Comparison of ENCODE assay signal across 9 mouse cellular contexts in the genomic region with DNA sequence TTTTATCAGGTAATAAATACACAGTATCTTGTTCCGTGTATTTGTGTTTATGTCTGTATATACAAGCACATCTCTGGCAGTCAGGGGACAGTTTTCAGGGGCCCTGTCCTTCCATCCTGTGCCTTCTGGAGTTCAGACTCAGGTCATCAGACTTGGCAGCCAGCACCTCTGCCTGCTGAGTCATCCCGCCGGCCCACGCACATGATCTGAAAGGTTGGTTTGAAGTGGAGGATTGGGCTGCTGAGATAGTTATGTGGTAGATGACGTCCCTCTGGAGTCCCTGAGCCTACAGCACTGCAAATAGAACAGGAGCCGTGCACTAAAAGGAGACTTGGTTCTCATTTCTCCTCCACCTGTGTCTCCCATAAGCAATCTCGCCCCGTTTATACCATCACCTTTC. TPM values are rescaled to one million over a fixed set of nuclear protein-coding genes. Genes with fewer than 3 reads are reported as not detected.
DNase-seq lines count a peak whose midpoint lies in the region; ATAC-seq and TF ChIP-seq lines count a peak whose summit lies in the region.
"Had no signal": no experiment of that assay in that cellular context is flagged by ENCODE, and none has a peak within 500 bp of the region (broad histone marks: within the 10 kb centered on the region; RNA-seq: fewer than 3 reads in every experiment).

No protein-coding gene starts in this region.

- TF ChIP-seq CTCF in MEL (IDR thresholded peaks at IDR 0.05 in 2 of 3, conservative IDR thresholded peaks at IDR 0.05 in 1 of 3; ENCODE audit: control insufficient read depth in 1 of 3, insufficient read depth in 1 of 3, low read depth in 2 of 3, low read length in 3 of 3, poor library complexity in 1 of 3, severe bottlenecking in 1 of 3) = no peak

- H3K4me1 ChIP-seq in MEL (ENCODE audit: control insufficient read depth in 1 of 2, insufficient read depth in 2 of 2, low read length in 2 of 2) = peaks cover 11 to 12% of the 10 kb centered on the region in 2 experiments
- peaks cover 7% of the 10 kb centered on the region; the same call in 1 of the 2 replicates for H3K4me1 ChIP-seq in hindbrain, embryonic 13.5 days (replicated peaks)

- H3K36me3 ChIP-seq in MEL (ENCODE audit: control insufficient read depth in 1 of 2, insufficient read depth in 2 of 2, low read length in 2 of 2) = peaks cover 15 to 21% of the 10 kb centered on the region in 2 experiments
- H3K36me3 ChIP-seq in hindbrain, embryonic 13.5 days = peaks cover 60% of the 10 kb centered on the region

- WGBS in hindbrain, embryonic 13.5 days = 88% methylated on average over 8 of the region's 8 CpGs

- no peak for TF ChIP-seq POLR2A in MEL (IDR thresholded peaks at IDR 0.05; ENCODE audit: control insufficient read depth in 1 of 2, insufficient read depth in 1 of 2, low read depth in 1 of 2, low read length in 2 of 2, poor library complexity in 1 of 2)

- intact Hi-C loops in gastrocnemius, postnatal 14 days (cut with DNase I; ENCODE audit: low total_unique reads) = loop anchor here (5.0 to 10.0 kb wide), 2 partner anchors 49 to 344 kb away; no protein-coding TSS in a partner anchor

- no peak overlapping the region for H3K4me3 ChIP-seq in MEL (ENCODE audit: control insufficient read depth in 1 of 2, insufficient read depth in 1 of 2, low read depth in 2 of 2, low read length in 2 of 2)
- no peak overlapping the region for H3K4me3 ChIP-seq in hindbrain, embryonic 13.5 days

- DNase-seq in cerebellum, postnatal 25 days = peak; percentile 27 to 50
- no peak for DNase-seq in cerebellum, postnatal 4 days (ENCODE audit: low spot score in 2 of 2)
- peak; percentile 92 for DNase-seq in MEL (ENCODE audit: low read depth, low spot score)
- peak; percentile 28 for DNase-seq in gastrocnemius, postnatal 14 days
- peak; percentile 56 for DNase-seq in kidney, postnatal 10 days
- no peak for DNase-seq in layer of hippocampus, adult 8-10 months (ENCODE audit: low spot score in 2 of 2)
- DNase-seq in neural tube, embryonic 10.5 days (ENCODE audit: extremely low spot score, low spot score) = no peak

- no peaks in the 10 kb centered on the region for H3K9me3 ChIP-seq in MEL (replicated peaks; ENCODE audit: insufficient read depth, low read length)
- H3K9me3 ChIP-seq in hindbrain, embryonic 13.5 days = no peaks in the 10 kb centered on the region

- no peak for TF ChIP-seq RAD21 in MEL (IDR thresholded peaks at IDR 0.05; ENCODE audit: low read depth, low read length)

- peak overlapping the region; percentile 81 for H3K27ac ChIP-seq in MEL (ENCODE audit: control insufficient read depth, low read depth, low read length)
- no peak overlapping the region for H3K27ac ChIP-seq in hindbrain, embryonic 13.5 days

- no peaks in the 10 kb centered on the region for H3K79me2 ChIP-seq in MEL (ENCODE audit: control insufficient read depth, insufficient read depth, low read length, poor library complexity)

- peak; percentile 53 to 77 for TF ChIP-seq EP300 in MEL (IDR thresholded peaks at IDR 0.05; ENCODE audit: low read depth in 1 of 2, low read length in 2 of 2)

- H3K27me3 ChIP-seq in MEL (ENCODE audit: control insufficient read depth in 1 of 2, insufficient read depth in 2 of 2, low read length in 2 of 2) = no peaks in the 10 kb centered on the region
- no peaks in the 10 kb centered on the region for H3K27me3 ChIP-seq in hindbrain, embryonic 13.5 days
- H3K27me3 ChIP-seq: CH12.LX had no signal

- H3K4me2 ChIP-seq in hindbrain, embryonic 13.5 days = no peak overlapping the region

- no peak for ATAC-seq in hindbrain, embryonic 13.5 days (ENCODE audit: low FRiP score)

- H3K9ac ChIP-seq in MEL (ENCODE audit: control insufficient read depth, low read depth, low read length, poor library complexity, severe bottlenecking) = no peak overlapping the region
- H3K9ac ChIP-seq in hindbrain, embryonic 13.5 days = no peak overlapping the region

TF ChIP-seq in MEL, 35 proteins besides CTCF, POLR2A, EP300 and RAD21:
- TF ChIP-seq E2F4 (IDR thresholded peaks at IDR 0.05; ENCODE audit: borderline replicate concordance, low read depth, low read length) (no peak), POLR2AphosphoS5 (IDR thresholded peaks at IDR 0.05; ENCODE audit: borderline replicate concordance, low read depth, low read length) (no peak), MXI1 (IDR thresholded peaks at IDR 0.05; ENCODE audit: low read depth, low read length) (no peak), ETS1 (IDR thresholded peaks at IDR 0.05; ENCODE audit: low read depth, low read length) (peak; percentile 85), NRF1 (IDR thresholded peaks at IDR 0.05; ENCODE audit: insufficient read depth, low read depth, low read length, poor library complexity, severe bottlenecking) (no peak), POLR2AphosphoS2 (IDR thresholded peaks at IDR 0.05; ENCODE audit: low read length) (no peak), MYC (IDR thresholded peaks at IDR 0.05; ENCODE audit: low read depth, low read length) (no peak), HCFC1 (IDR thresholded peaks at IDR 0.05; ENCODE audit: low read depth, low read length) (no peak), CHD1 (IDR thresholded peaks at IDR 0.05; ENCODE audit: low read depth, low read length) (no peak), MAZ (IDR thresholded peaks at IDR 0.05; ENCODE audit: low read depth, low read length) (no peak), CHD2 (IDR thresholded peaks at IDR 0.05; ENCODE audit: low read length) (no peak), ELF1 (IDR thresholded peaks at IDR 0.05; ENCODE audit: low read depth, low read length) (no peak), USF2 (IDR thresholded peaks at IDR 0.05; ENCODE audit: borderline replicate concordance in 1 of 2, insufficient read depth in 1 of 2, low read depth in 1 of 2, low read length in 2 of 2) (no peak), JUND (IDR thresholded peaks at IDR 0.05; ENCODE audit: low read depth, low read length) (peak; percentile 59; the same call in 1 of the 2 replicates), ZKSCAN1 (IDR thresholded peaks at IDR 0.05; ENCODE audit: low read depth, low read length) (no peak), TCF12 (IDR thresholded peaks at IDR 0.05; ENCODE audit: low read depth, low read length) (peak; percentile 50; the same call in 1 of the 2 replicates), ZNF384 (IDR thresholded peaks at IDR 0.05; ENCODE audit: low read depth, low read length) (no peak), TBP (IDR thresholded peaks at IDR 0.05; ENCODE audit: low read depth, low read length) (no peak), ZMIZ1 (IDR thresholded peaks at IDR 0.05; ENCODE audit: low read depth, low read length) (no peak), BHLHE40 (IDR thresholded peaks at IDR 0.05; ENCODE audit: borderline replicate concordance, low read depth, low read length) (peak; percentile 67), TAL1 (IDR thresholded peaks at IDR 0.05; ENCODE audit: low read length) (peak; percentile 35; the same call in 1 of the 2 replicates), SMC3 (IDR thresholded peaks at IDR 0.05; ENCODE audit: low read depth, low read length) (no peak), GABPA (IDR thresholded peaks at IDR 0.05; ENCODE audit: low read depth, low read length) (peak; percentile 80), MYB (IDR thresholded peaks at IDR 0.05; ENCODE audit: low read depth, low read length) (0 out of 2 replicates have a peak, but pooled peaks have one; percentile 30), MAX (IDR thresholded peaks at IDR 0.05; ENCODE audit: low read length) (no peak), GATA1 (IDR thresholded peaks at IDR 0.05; ENCODE audit: low read depth, low read length) (no peak), UBTF (IDR thresholded peaks at IDR 0.05; ENCODE audit: borderline replicate concordance, insufficient read depth, low read depth, low read length) (no peak), RCOR1 (IDR thresholded peaks at IDR 0.05; ENCODE audit: low read depth, low read length) (0 out of 2 replicates have a peak, but pooled peaks have one; percentile 57), SIN3A (IDR thresholded peaks at IDR 0.05; ENCODE audit: low read length) (no peak; the same call in 1 of the 2 replicates), MEF2A (IDR thresholded peaks at IDR 0.05; ENCODE audit: extremely low read depth, insufficient replicate concordance, low read depth, low read length, poor library complexity, severe bottlenecking) (no peak), USF1 (IDR thresholded peaks at IDR 0.05; ENCODE audit: low read depth, low read length) (peak; percentile 45; the same call in 1 of the 2 replicates), MAFK (IDR thresholded peaks at IDR 0.05; ENCODE audit: borderline replicate concordance, low read depth, low read length) (peak; percentile 51; the same call in 1 of the 2 replicates), ZC3H11A (IDR thresholded peaks at IDR 0.05; ENCODE audit: low read depth, low read length) (no peak), NELFE (IDR thresholded peaks at IDR 0.05; ENCODE audit: low read depth, low read length) (no peak), KAT2A (conservative IDR thresholded peaks at IDR 0.05; ENCODE audit: low read depth, low read length) (no peak)

RNA-seq across cellular contexts. Expression of a gene that starts 54.8 kb away (rescaled TPM):
- not detected in 2 replicates for total RNA-seq in MEL (2012; rRNA removed)
- polyA plus RNA-seq in MEL (2012; ENCODE audit: insufficient read depth in 1 of 2, insufficient read length in 2 of 2, low read depth in 1 of 2, low replicate concordance in 2 of 2, missing spikeins in 1 of 2) = not detected
- total RNA-seq in gastrocnemius, postnatal 14 days (2021) = under 1 TPM in 1 of 2 experiments, not detected in 1; 0.06 TPM
- polyA plus RNA-seq in hindbrain, embryonic 13.5 days (2015; fragmentation: Nextera tagmentation; extraction: Ambion mirVana) = 25.1 and 25.9 TPM in 2 replicates
- 10 to 100 TPM; 10.9 to 12.7 (median 12.3) TPM for total RNA-seq in layer of hippocampus, adult 8-10 months (2022)

Comparison
In these comparisons a context has a peak if more than half of its experiments do, and no peak if none do; other contexts are left out.
1. DNase-seq: peak in cerebellum, postnatal 25 days (2 of 2), MEL (single experiment), gastrocnemius, postnatal 14 days (single experiment) and kidney, postnatal 10 days (single experiment); none in cerebellum, postnatal 4 days (0 of 2), layer of hippocampus, adult 8-10 months (0 of 2) and neural tube, embryonic 10.5 days (single experiment).
2. RNA of a gene that starts 54.8 kb away (total RNA-seq): 10.9 to 12.7 TPM in layer of hippocampus, adult 8-10 months; 0.06 TPM in gastrocnemius, postnatal 14 days and not detected in MEL; every median in the first group is over 10 times any median in the second.